Mouse (Mus musculus) hindbrain, postnatal 0 days (tissue): ENCODE measurements around the gene Uba5. TPM values are rescaled to one million over a fixed set of nuclear protein-coding genes. Genes with fewer than 3 reads are reported as not detected.
A peak's percentile ranks its signal among the peaks of the same experiment; 100 is the strongest.

Source experiments
- ATAC-seq: fragments of 200-750 bp; cut with Nextera tagmentation; 2 replicates; pipeline ENCODE4 v1.8.0; 2017; ENCODE audit warnings: mild to moderate bottlenecking, moderate TSS enrichment, moderate library complexity
- DNase-seq: peaks from one replicate; pipeline ENCODE4 v3.0.0-alpha.2; 2015; ENCODE audit warnings: low spot score
- H3K27ac ChIP-seq: fragments of 300-500 bp; sonication (generic); 2 replicates; pipeline ENCODE4 v1.5.1; 2014; ENCODE audit warnings: mild to moderate bottlenecking
- H3K27me3 ChIP-seq: fragments of 300-500 bp; sonication (generic); 2 replicates; pipeline ENCODE4 v1.6.1; 2014; ENCODE audit warnings: low read length, mixed read lengths; ENCODE audit not compliant: insufficient read depth
- H3K36me3 ChIP-seq: fragments of 300-500 bp; sonication (generic); 2 replicates; pipeline ENCODE4 v1.6.1; 2014; ENCODE audit warnings: low read length, mixed read lengths; ENCODE audit not compliant: insufficient read depth
- H3K4me1 ChIP-seq: fragments of 300-500 bp; sonication (generic); 2 replicates; pipeline ENCODE4 v1.6.1; 2014; ENCODE audit warnings: antibody characterized with exemption, low read length, mixed read lengths; ENCODE audit not compliant: insufficient read depth
- H3K4me2 ChIP-seq: fragments of 300-500 bp; sonication (generic); 2 replicates; pipeline ENCODE4 v1.6.1; 2014; ENCODE audit warnings: low read depth, mild to moderate bottlenecking, low read length, moderate library complexity, mixed read lengths
- H3K4me3 ChIP-seq: fragments of 300-500 bp; sonication (generic); 2 replicates; pipeline ENCODE4 v1.5.1; 2014; ENCODE audit warnings: low read length
- H3K9ac ChIP-seq: fragments of 300-500 bp; sonication (generic); replicated peaks from 2 replicates; pipeline ENCODE4 v1.6.1; 2014; ENCODE audit warnings: mild to moderate bottlenecking, low read length, moderate library complexity, mixed read lengths
- H3K9me3 ChIP-seq: fragments of 300-500 bp; sonication (generic); 2 replicates; pipeline ENCODE4 v1.6.1; 2016; ENCODE audit warnings: low read length, mixed read lengths
- CTCF ChIP-seq: IDR thresholded peaks from 2 replicates; pipeline ENCODE4 v1.5.1; 2016; ENCODE audit warnings: antibody characterized with exemption, control low read depth, low read depth
- WGBS: fragments of 180-500 bp; shearing (Covaris S2); extraction: QIAGEN DNeasy Blood & Tissue Kit; methylation state at CpG from one replicate; pipeline ENCODE4 v1.1.7; 2014; 5-methylcytosine and 5-hydroxymethylcytosine counted together
- polyA plus RNA-seq: library from polyadenylated mRNA; unstranded; fragments of >200 nt; fragmentation: Nextera tagmentation; extraction: Ambion mirVana; gene quantifications from 2 replicates; pipeline ENCODE4 v1.2.1, GENCODE M21; 2015
- total RNA-seq: library from RNA; depleted of rRNA; stranded (reverse); fragments of >200 nt; gene quantifications from 2 replicates; pipeline ENCODE4 v1.2.3, GENCODE M21; 2014

Uba5 gene
- total and polyA plus RNA-seq, 2 experiments from 2014 or later, result 54.2 to 71.7 TPM

GRCm38 (mm10) chr9:104064571-104064970, 1.6 kb upstream of the Uba5 start:
- Histone ChIP-seq H3K4me3 (peak overlapping the region; percentile 81), H3K4me2 (no peak overlapping the region; the same call in 1 of the 2 replicates), H3K36me3 (peaks cover 5% of the 10 kb centered on the region; the same call in 1 of the 2 replicates), H3K9me3 (no peaks in the 10 kb centered on the region), H3K27me3 (no peaks in the 10 kb centered on the region), H3K27ac (no peak overlapping the region), H3K9ac (no peak overlapping the region), H3K4me1 (peaks cover 10% of the 10 kb centered on the region)
- no peak for TF ChIP-seq CTCF
- ATAC-seq (no peak), DNase-seq (no peak)
- 33% methylated on average over 1 of the region's 1 CpGs for WGBS

- DNase-seq (peak; percentile 93), ATAC-seq (peak; percentile 98)
- TF ChIP-seq CTCF, result no peak
- peaks cover 7% of the 10 kb centered on the region; the same call in 1 of the 2 replicates for H3K36me3 ChIP-seq
- H3K9me3 ChIP-seq, result no peaks in the 10 kb centered on the region
- under 1% methylated on average over 26 of the region's 30 CpGs for WGBS
- H3K4me2 ChIP-seq, result peak within 1 kb of the TSS; percentile 79
- peak within 1 kb of the TSS; percentile 79 for H3K27ac ChIP-seq
- H3K27me3 ChIP-seq, result no peaks in the 10 kb centered on the region
- H3K9ac ChIP-seq, result peak within 1 kb of the TSS; percentile 88
- peaks cover 10% of the 10 kb centered on the region for H3K4me1 ChIP-seq
- peak within 1 kb of the TSS; percentile 81 for H3K4me3 ChIP-seq
Observed at GRCm38 (mm10) chr9:104063244-104063961, 469 bp upstream of the Uba5 start, which contains the start of gene Acad11. Acad11 (plus strand) TSS chr9:104063377.

GRCm38 (mm10) chr9:104051028-104051427, 11.9 kb downstream of the Uba5 start:
- Histone ChIP-seq H3K4me3 (no peak overlapping the region), H3K4me2 (no peak overlapping the region), H3K27ac (no peak overlapping the region), H3K9ac (no peak overlapping the region), H3K9me3 (no peaks in the 10 kb centered on the region), H3K27me3 (no peaks in the 10 kb centered on the region), H3K4me1 (no peaks in the 10 kb centered on the region), H3K36me3 (peaks cover 71% of the 10 kb centered on the region)
- WGBS, result 91% methylated on average over 6 of the region's 6 CpGs
- no peak for DNase-seq
- TF ChIP-seq CTCF, result no peak
- ATAC-seq, result no peak

GRCm38 (mm10) chr9:104043676-104044075, 19.3 kb downstream of the Uba5 start:
- no peak for ATAC-seq
- no peak overlapping the region for H3K4me3 ChIP-seq
- TF ChIP-seq CTCF, result no peak
- WGBS, result 85% methylated on average over 4 of the region's 4 CpGs
- no peaks in the 10 kb centered on the region for H3K9me3 ChIP-seq
- H3K4me1 ChIP-seq, result no peaks in the 10 kb centered on the region
- peaks cover 29% of the 10 kb centered on the region for H3K36me3 ChIP-seq
- H3K27ac ChIP-seq, result no peak overlapping the region
- no peaks in the 10 kb centered on the region for H3K27me3 ChIP-seq
- no peak overlapping the region for H3K4me2 ChIP-seq
- no peak for DNase-seq
- H3K9ac ChIP-seq, result no peak overlapping the region

- 66% methylated on average over 2 of the region's 2 CpGs for WGBS
- ATAC-seq, result no peak
- no peak for DNase-seq
- H3K9me3 ChIP-seq, result no peaks in the 10 kb centered on the region
- H3K9ac ChIP-seq, result no peak within 1 kb of the TSS
- no peak for TF ChIP-seq CTCF
- no peaks in the 10 kb centered on the region for H3K27me3 ChIP-seq
- no peak within 1 kb of the TSS for H3K4me3 ChIP-seq
- H3K4me1 ChIP-seq, result no peaks in the 10 kb centered on the region
- H3K4me2 ChIP-seq, result no peak within 1 kb of the TSS
- no peak within 1 kb of the TSS for H3K27ac ChIP-seq
- H3K36me3 ChIP-seq, result peaks cover 22% of the 10 kb centered on the region
Observed at GRCm38 (mm10) chr9:104040362-104040761, 22.6 kb downstream of the Uba5 start, which contains the start of gene Gm28305. Gm28305 (plus strand) TSS chr9:104040662.

DNA sequence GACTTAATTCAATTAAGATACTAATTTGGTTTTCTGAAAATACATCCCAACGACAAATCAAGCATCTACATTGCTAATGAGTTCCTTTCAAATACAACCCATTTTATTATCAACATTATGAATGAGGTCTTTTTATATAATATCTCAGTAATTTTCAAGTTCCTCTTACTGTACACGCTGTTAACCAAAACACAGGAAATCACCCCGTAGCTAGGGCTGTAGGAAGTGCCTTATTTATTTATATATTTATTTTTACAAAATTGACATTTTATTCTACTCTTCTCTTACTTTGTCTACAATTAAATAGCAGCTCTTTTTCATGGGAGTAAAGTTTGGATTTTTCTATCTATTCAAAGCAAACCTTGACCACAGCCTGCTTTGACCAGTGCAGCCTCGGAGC, 23.2 kb downstream of the Uba5 start:
- no peaks in the 10 kb centered on the region for H3K27me3 ChIP-seq
- H3K4me3 ChIP-seq, result no peak overlapping the region
- H3K9me3 ChIP-seq, result no peaks in the 10 kb centered on the region
- ATAC-seq, result no peak
- no peaks in the 10 kb centered on the region for H3K4me1 ChIP-seq
- TF ChIP-seq CTCF, result no peak
- H3K4me2 ChIP-seq, result no peak overlapping the region
- peaks cover 22% of the 10 kb centered on the region for H3K36me3 ChIP-seq
- H3K9ac ChIP-seq, result no peak overlapping the region
- no peak for DNase-seq
- WGBS, result 84% methylated on average over 4 of the region's 4 CpGs
- H3K27ac ChIP-seq, result no peak overlapping the region
